Mouse (Mus musculus): Measurements from ENCODE around the gene Spata46.

The Spata46 gene

DNA sequence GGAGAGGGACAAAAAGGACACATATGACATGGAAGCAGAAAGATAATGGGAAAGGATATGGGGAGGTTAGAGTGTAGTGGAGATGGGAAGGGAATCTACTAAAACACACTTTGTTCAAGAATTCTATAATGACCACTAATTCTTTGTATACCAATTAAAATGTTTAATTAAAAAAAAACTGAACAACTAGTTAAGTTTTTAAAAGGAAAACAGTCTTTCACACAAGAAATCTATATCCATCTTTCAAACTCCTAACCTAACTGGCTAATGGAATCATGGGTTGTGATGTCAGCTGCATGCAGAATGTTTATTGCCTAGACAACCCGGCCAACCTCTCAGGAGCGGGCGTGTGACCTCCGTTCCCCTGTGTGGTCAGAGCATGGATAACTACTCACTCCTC, at the start of gene Spata46:
TSS of gene Spata46 (plus strand) at position 301 of the 400 bp plus-strand sequence.
- DNase-seq (ENCODE audit: low spot score in 2 of 2) = no peak

DNA sequence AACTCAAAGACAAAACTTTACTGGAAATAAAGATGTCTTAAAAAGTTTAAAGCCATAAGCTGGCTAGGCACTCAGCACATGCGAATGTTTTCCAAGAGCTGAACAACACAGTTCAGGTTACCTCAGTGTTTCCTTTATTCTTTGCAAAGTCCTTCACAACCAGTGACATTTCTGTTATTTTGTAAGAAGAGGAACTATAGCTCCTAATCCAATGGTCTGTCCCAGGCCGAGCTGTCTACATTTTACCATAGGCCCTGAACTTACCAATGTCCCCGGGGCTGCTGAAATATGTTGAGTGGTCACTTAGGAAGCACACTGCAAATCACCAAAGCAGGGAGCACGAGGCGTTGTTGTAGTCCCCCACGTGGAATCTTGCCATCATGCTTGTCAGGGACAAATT, 38.3 kb upstream of the Spata46 start:
- DNase-seq (ENCODE audit: low spot score in 2 of 2) = no peak

DNA sequence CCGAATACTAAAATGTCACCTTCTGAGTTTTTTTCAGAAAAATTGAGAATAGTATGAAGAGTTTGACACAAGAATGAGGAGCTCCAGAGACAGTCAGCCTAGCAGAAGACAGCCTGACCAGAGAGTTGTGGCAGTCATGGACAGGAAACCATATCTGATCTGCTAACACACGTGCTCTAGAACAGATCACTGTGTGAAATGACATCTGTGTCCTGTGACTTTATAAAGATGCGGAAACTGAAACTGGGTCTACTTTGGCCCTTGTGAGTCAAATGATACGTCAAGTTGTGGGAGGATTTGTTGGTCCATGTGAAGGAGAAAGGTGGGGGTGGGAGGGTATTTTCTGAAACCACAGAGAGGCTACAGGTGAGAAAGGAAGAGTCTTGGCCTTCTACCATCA, 37.9 kb upstream of the Spata46 start:
- DNase-seq (ENCODE audit: low spot score in 2 of 2) = no peak

DNA sequence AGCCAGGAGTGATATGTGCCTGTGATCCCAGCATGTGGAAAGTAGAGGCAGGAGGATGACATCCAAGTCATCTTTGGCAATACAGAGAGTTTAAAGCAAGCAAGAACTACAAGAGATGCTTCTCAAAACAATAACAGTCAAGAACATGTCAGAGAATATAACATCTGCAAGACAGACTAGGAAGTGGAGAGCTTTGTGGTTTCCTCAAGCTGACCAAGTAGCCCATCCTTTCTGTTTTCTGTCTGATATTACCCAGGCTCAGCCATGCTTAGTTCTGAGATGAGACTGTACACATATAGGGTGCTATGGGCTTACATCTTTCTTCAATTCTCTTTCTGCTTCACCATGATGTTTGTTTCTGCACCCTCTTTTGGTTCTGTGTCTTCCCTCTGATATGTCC, 35.4 kb upstream of the Spata46 start:
- no peak for DNase-seq (ENCODE audit: low spot score in 2 of 2)

DNA sequence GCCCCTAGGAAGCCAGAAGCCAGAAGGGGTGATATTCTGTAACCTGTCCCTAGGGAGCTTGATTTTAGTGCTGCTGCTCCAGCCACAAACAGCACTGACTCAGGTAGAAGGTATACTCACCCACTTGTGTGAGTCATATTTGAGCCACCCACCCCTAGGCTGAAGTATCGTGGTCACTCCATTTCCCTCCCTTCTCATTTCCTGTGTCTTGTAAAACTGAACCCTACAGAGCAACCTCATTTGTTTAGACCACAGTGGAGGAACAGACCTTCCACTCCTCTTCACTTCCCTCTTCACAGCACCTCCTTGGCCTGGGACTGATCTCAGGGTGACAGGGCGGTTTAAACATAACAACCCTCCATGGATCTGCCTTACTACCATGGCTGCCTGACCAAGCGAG, 31.6 kb upstream of the Spata46 start, which contains the start of gene Sh2d1b1:
TSS of gene Sh2d1b1 (plus strand) at position 305 of the 400 bp plus-strand sequence.
- no peak for DNase-seq (ENCODE audit: low spot score in 2 of 2)

DNA sequence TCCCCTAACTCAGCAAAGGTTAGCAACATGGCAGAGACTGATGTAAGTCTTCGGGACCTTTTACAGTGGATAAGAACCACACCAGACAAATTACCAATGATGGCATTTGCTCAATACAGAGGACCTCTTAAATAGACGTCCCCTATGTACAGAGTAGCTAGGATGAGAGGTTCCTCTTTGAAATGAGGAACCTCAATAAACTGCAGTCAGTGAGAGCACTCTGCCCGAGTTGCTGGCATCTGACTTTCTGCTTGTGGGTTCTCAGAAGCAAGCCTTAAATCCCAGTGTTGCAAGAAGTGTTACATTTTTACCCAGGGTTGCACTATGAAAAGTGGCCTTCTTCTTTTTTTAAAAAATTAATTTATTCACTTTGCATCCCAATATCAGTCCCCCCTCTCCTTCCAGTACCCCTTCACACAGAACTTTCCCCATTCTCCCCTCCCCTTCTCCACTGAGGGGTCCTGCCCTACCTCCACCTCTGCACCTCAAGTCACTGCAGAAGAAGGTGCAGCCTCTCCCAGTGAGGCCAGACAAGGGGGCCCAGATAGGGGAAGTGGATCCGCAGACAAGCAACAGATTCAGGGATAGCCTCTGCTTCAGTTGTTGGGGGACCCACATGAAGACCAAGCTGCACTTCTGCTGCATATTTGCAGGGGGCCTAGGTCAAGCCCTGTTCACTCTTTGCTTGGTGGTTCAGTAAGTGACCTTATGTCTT, 26.0 kb upstream of the Spata46 start:
- no peak for DNase-seq (ENCODE audit: low spot score in 2 of 2)

DNA sequence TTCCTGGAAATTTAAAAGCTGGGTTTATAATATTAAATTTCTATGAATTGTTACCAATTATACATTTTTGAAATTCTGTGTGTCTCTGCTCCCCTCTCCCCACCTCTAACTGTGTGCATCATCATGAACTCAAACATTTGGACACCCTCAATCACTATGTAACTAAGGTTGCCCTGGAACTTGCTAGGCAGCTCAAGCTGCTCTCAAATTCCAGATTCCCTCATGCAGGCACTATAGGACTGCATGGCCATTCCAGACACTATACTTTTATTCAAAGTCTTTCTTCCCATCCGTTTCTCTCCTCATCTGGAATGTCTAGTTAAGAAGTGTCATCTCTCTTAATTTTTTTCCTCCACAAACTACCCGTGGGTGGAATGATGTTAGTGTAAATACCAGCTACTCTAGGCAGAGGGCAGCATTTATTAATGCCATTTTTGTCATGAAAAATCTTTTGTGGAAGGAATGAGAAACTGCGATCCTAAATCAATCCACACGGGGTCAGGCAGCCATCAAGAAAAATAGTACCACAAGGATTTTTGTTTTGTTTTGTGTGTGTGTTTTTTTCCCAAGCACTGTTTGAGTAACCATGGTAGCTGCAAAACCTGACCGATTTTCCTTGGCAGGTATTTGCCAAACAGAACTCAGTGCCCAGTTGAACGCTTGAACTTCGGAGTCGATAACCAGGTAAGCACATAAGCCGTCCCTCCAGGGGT, 16.2 kb upstream of the Spata46 start:
- peak in 1 of 2 experiments; percentile 29 for DNase-seq (ENCODE audit: low spot score in 2 of 2)

DNA sequence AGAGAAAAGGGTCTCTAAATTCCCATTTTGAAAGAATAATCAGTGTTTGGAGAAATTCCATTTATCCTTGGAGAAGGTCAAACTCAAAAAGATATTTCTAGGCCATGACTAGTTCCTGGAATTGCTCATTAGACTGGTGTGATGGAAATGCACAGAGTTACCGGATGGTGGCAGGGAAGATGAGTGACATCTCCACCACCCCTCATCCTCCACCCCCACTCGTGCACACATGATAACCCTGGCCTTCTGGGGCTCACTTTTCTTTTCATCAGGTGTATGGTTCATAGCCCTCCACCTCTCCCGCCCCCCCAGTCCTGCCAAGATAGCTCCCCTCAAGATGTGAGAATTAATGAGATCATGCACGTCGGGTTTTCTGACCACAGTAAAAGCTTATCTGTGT, 15.3 kb upstream of the Spata46 start:
- no peak for DNase-seq (ENCODE audit: low spot score in 2 of 2)

DNA sequence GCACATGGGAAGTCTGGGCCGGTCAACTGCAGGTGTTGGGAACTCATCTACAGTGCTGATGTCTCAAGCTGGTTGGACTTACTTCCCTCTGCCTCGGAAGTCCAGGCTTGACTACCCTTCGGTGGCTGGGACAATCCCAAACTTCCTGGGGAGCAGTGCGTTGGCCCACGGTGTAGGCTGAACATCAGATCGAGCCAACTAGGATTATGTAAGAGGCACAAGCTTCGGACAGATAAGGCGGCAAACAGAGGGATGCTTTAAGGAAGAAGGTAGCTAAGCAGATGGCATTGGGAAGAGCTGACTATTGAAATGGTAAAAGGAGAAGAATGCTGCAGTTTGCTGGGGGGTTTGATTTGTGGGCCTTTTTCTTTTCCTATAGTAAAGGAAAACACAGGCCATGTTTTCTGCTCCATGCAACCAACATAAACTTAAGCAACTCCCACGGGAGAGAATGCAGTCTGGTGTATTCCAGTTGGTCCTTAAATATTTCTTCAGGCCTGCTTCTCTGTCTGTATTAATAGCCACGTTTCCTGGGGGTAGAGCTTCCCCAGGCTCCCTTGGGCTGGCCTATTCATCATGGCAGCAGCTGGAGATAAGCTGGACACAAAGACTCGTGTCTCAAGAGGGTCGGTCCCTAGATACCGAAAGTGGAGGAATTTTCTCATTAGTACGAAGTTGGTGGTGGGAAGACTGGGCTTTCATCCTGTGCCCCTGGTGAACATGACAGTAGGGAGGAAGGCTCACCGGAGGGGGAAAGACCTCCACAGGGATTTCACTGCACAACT, 13.6 kb upstream of the Spata46 start:
- no peak for DNase-seq (ENCODE audit: low spot score in 2 of 2)

DNA sequence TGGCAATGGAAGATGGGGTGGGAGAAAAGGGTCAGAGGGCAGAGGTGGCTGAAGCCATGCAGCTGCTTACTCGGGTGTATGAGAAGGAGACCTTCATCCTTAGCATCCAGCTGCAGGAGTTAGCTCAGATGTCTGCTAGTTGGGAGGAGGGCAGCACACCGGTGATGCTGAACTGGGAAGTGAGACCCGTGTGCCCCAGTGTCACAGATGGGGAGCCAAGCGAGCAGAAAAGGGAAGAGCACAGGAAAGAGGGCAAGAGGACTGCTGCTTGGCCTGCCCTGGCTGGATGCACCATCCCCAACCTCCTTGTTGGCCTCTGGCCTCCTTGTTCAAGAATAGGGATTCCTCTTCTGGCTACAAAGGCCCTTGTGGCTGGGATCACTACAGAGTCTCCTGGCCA, 9.1 kb upstream of the Spata46 start:
- no peak for DNase-seq (ENCODE audit: low spot score in 2 of 2)

DNA sequence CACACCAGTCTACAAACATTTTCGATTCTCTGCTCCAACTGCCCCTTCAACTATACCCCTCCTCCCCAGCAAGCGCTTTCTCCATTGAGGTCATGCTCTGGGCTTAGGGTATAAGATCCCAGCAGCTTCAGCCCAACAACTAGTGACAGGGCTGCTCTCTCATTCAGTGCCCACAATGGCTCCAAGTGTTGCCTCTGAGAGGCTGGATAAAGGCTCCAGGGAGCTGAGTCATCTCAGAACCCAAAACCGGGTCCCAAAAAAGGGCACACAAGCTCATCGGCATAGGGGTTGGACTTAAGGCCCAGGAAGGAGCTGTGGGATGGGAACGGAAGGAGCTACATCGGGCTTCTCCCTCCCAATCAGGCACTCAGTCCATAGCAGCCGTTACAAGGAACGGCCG, 6.9 kb upstream of the Spata46 start:
- DNase-seq (ENCODE audit: low spot score in 2 of 2) = no peak

DNA sequence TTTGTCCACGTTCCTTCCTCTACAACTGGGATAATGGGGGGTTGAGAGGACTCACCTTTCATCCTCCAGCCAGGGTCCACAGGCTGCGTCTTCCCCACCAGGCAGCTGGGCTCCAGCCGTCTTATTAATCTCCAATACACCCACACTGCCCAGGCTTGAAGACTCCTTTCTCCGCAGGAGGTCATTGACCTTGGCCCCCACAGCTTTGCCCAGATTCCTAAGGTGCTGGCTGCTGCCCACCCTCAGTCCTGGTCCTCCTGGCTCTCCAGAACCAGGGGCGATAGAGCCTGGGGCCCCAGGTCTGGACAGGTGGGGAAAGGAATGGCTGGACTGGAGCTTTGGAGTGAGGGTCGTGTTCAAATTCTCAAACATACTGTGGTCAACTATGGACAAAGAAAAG, 6.1 kb upstream of the Spata46 start:
- no peak for DNase-seq (ENCODE audit: low spot score in 2 of 2)

DNA sequence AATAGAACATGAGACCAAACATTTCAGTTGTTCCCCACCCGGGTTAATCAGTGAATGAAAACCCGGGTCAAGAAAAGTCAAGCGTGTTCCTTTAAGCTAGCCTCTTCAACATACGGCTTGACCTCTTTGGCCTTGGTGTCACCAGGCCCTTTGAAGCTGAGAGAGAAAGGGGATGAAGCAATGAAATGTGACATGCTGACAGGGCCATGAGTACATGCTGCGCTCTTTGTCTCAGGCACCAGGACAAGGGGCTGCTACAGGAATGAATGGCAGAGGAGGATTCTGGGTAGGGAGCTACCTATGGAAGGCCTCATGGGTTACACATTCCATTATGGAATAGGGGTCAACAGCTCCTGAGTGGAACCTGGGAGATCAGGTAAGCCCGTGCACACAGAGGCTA, 5.5 kb upstream of the Spata46 start:
- no peak for DNase-seq (ENCODE audit: low spot score in 2 of 2)

DNA sequence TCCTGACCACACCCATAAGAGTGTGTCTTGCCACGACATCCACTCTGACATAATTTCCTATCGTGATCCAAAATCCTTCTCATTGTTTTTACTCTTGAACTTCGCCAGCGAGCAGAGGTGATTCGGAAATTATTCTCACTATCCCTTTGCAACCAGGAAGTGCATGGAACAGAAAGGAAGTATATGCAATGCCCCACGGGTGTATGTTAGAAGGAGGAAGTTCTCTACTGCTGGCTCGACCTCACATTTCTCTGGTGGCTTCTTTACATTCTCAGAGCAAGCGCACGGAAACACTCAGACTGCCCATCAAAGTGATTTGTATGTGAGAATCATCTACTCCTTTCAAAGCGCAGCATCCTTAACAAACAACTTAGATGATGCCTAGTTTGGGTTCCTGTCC, 3.6 kb upstream of the Spata46 start:
- no peak for DNase-seq (ENCODE audit: low spot score in 2 of 2)

DNA sequence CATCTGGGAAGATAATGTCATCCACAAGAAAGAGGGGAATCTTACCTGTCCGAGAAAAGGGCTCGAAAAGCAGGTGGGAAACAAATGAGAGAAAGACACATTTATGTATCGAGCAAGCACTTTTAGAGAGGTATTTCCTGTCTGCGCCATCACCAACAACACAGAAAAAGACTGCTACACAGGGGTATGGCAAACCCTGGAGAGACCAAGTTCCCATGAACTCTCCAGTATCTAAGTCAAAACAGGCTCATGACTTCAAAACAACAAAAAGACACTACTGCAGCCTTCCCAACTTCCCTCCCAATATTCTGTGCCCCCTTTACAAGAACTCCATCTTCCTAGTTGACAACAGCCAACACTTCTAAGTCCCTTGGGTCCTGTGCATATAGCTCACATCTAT, 2.4 kb upstream of the Spata46 start, which contains the start of gene Gm7694:
TSS of gene Gm7694 (minus strand) at position 101 of the 400 bp plus-strand sequence.
- no peak for DNase-seq (ENCODE audit: low spot score in 2 of 2)

DNA sequence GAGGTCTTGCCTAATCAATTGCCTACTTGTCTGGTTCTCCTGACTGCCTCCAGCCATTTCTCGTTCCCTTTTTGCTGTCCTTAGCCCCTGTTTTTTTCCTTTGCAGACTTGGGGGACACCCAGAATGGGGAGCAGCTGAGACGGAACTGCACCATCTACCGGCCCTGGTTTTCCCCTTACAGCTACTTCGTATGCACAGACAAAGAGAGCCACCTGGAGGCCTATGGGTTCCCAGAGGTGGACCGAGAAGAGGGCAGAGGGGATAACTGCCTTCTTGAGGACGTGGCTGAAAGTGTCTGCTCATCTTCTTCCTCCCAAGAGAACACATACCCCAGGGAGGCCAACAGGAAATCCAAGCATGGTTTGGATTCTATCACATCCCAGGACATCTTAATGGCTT, 2.8 kb downstream of the Spata46 start:
- no peak for DNase-seq (ENCODE audit: low spot score in 2 of 2)

DNA sequence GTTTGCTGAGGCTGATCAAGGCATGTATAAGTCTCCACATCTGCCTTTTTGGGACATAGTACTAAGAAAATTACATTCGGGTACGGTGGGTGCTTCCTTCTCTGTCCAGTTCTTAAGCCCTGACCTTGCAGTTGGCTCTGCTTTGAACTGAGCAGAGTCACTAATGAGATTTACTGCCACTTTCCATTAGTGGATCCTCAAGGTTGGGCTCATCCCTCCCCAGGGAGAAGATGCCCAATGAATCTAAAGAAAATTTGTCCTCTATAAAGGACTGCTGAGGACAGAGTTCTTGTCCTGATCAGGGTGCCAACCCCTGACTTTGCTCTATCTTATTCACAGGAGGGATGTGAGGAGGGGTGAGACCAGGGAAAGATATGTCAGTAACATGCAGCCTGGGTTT, 13.4 kb downstream of the Spata46 start:
- no peak for DNase-seq (ENCODE audit: low spot score in 2 of 2)

DNA sequence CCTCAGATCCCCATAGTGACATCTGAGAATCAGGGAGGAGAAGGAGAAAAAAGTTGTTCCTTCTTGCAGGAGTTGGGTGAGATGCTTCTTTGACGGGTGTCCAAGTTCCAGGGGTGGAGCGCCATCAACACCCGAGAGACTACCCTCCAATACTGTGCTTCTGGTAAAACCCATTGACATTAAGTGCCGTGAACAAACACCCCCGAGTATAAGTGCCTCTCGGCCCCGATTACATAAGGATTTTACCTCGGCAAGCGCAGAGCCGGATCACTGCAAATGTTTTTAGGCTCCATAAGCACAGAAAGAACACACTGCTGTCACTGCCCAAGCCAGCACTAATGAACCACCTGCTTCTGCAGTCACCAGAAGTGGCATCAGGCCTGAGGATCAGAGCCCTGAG, 14.4 kb downstream of the Spata46 start:
- no peak for DNase-seq (ENCODE audit: low spot score in 2 of 2)

DNA sequence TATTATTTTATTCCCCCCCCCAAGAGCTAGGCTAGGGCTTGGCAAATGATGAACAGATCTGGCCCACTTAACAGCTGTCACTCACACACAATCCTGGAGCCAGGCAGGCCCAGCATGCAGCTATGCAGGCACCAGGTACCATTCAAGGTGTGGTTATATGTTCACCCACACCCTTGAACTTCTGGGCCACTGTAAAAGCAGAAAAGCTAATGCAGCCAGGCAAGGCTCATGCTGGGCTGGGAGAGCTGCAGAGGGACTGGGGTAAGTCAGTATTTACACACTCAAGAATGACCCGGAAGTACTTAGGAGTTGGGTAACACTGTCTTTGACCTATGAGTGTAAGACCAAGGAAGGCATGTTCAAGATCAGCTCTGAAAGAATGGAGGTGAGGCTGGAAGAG, 15.7 kb downstream of the Spata46 start:
- DNase-seq (ENCODE audit: low spot score in 2 of 2) = no peak

DNA sequence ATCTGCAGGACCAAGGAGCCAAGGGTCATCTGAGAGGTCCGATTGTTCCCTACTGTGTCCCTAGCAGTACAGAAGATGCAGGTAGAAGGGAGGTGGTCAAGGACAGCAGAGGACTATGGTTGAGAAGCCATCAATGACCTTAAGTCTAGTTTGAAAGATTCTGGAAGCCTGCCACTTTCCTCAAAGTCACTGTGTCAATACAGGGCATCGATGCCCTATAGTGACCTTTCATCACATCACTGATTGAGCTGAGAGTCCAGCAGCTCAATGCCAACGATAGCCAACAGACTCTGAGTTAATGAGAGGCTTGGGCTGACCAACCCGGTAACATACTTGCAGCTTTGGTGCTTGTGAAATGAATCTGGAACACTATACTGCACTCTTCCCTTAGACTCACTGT, 16.7 kb downstream of the Spata46 start:
- DNase-seq (ENCODE audit: low spot score in 2 of 2) = no peak

DNA sequence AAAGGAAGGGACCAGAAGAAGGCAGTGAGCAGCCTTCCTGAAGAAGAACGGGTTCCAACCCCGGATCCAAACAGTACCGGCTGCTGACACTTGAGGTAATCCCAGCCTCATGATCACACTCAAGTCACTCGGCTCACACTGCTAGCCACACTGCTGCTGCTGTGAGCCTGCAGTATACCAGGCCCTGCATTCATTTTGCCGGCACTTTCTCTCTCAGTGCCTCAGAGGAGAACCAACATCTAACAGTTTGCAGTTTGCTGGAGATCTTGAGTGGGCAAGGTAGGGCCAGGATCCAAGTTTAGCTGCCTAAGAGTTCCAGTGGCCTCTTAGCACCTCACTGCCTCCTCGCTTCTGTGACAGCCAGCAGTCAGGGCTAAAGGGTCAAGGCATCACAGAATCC, 23.3 kb downstream of the Spata46 start:
- no peak for DNase-seq (ENCODE audit: low spot score in 2 of 2)

DNA sequence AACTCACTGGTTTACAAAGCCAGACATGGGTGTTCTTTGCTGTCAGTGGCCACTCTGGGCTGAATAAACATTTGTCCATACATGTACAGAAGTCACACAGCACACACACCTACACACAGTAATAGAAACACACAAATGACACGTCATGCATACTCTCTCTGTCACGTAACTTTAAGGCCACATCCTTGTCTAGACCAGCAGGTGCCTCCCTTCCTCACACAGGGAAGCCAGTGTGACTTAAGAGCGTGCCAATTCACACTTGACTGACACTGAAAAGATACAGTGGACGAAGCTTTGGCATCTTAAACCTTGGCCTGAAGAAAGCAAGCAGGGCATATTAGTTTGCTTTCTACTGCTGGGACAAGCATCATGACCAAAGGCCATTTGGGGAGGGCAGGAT, 24.2 kb downstream of the Spata46 start:
- no peak for DNase-seq (ENCODE audit: low spot score in 2 of 2)

DNA sequence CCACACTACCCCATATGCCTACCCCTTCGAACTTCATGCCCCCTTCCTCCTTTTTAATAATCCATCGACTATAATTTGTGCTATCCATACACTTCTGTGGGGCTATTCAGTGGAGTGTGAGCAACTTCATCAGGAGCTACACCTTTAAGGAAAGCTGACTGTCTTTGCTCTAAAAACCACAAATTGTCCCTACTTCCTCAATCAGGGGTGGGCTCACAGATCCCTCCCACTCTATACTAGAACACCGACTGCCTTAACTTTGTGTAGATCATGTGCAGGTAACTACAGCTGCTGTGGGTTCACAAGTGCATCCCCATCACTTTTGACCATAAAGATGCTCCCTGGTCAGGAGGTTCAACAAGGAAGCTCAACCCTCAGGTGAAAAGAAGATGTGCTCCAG, 31.3 kb downstream of the Spata46 start:
- no peak for DNase-seq (ENCODE audit: low spot score in 2 of 2)
